Comparison of ENCODE assay signal across 8 mouse cellular contexts in the genomic region with DNA sequence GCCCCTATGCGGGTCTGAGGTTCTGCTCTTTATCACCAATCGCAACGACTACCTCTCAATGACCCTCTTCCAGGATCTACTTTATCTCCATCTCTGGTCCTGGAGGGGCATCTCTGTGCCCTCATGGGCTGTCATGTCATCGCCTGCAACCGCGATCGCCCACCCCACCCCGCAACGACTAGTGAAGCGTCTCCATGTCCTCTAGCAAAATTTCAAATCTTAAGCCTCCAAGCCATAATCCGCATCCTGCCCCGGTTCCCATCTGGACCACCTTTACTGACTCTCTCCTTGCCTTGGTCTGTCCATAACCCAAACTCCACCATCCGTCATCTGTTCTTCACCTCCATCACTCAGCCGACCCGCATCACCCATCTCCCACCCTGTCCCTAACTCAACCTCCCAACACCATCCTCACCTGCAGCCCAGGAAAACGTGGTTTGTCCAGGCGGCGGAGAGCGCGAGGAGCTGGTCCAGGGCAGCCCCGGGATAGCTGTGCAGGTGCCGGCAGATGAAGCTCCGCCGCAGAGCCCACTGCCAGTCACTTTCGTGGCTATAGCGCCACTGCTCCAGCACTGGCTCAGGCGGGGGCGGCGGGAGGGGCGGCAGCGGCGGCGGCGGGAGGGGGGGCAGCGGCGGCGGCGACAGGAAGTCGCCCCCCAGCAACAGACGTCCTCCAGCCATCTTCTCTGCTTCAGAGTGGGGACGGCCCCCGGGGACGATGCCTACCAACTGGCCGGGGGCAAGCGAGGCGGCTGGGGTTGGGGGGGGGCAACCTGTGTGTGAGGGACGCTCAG. TPM values are rescaled to one million over a fixed set of nuclear protein-coding genes. Genes with fewer than 3 reads are reported as not detected.
A peak's percentile ranks its signal among the peaks of the same experiment; 100 is the strongest.
DNase-seq lines count a peak whose midpoint lies in the region; ATAC-seq and TF ChIP-seq lines count a peak whose summit lies in the region.

Gene Nkrf (minus strand): TSS at position 579 of the 794 bp plus-strand sequence.

- H3K9me3 ChIP-seq in forebrain, embryonic 14.5 days (replicated peaks; ENCODE audit: control insufficient read depth, low read length), result no peaks in the 10 kb centered on the region
- no peaks in the 10 kb centered on the region for H3K9me3 ChIP-seq in hindbrain, postnatal 0 days (ENCODE audit: low read length)
- H3K9me3 ChIP-seq in limb, embryonic 11.5 days (ENCODE audit: control insufficient read depth, low read length), result no peaks in the 10 kb centered on the region
- H3K9me3 ChIP-seq in midbrain, postnatal 0 days (ENCODE audit: low read length), result no peaks in the 10 kb centered on the region

- peak within 1 kb of the TSS; percentile 50 for H3K4me3 ChIP-seq in forebrain, embryonic 14.5 days (ENCODE audit: low read depth, low read length)
- H3K4me3 ChIP-seq in hindbrain, postnatal 0 days (ENCODE audit: low read length), result peak within 1 kb of the TSS; percentile 51
- peak within 1 kb of the TSS; percentile 45 for H3K4me3 ChIP-seq in limb, embryonic 11.5 days (ENCODE audit: low read depth, low read length)
- H3K4me3 ChIP-seq in midbrain, postnatal 0 days (ENCODE audit: low read depth, low read length), result peak within 1 kb of the TSS; percentile 56

- 33% methylated on average over 44 of the region's 47 CpGs for WGBS in forebrain, embryonic 14.5 days
- 34% methylated on average over 44 of the region's 47 CpGs for WGBS in hindbrain, postnatal 0 days
- 18% methylated on average over 38 of the region's 47 CpGs for WGBS in limb, embryonic 11.5 days
- 20% methylated on average over 34 of the region's 47 CpGs for WGBS in midbrain, postnatal 0 days

- no peaks in the 10 kb centered on the region for H3K36me3 ChIP-seq in forebrain, embryonic 14.5 days (ENCODE audit: control insufficient read depth, insufficient read depth, low read length)
- H3K36me3 ChIP-seq in hindbrain, postnatal 0 days (ENCODE audit: insufficient read depth, low read length), result no peaks in the 10 kb centered on the region
- H3K36me3 ChIP-seq in limb, embryonic 11.5 days (ENCODE audit: control insufficient read depth, insufficient read depth, low read length), result no peaks in the 10 kb centered on the region
- H3K36me3 ChIP-seq in midbrain, postnatal 0 days (ENCODE audit: insufficient read depth, low read length), result no peaks in the 10 kb centered on the region

- no peaks in the 10 kb centered on the region for H3K27me3 ChIP-seq in forebrain, embryonic 14.5 days (replicated peaks; ENCODE audit: control insufficient read depth, insufficient read depth, low read length)
- H3K27me3 ChIP-seq in hindbrain, postnatal 0 days (ENCODE audit: insufficient read depth, low read length), result no peaks in the 10 kb centered on the region
- no peaks in the 10 kb centered on the region for H3K27me3 ChIP-seq in limb, embryonic 11.5 days (ENCODE audit: control insufficient read depth, insufficient read depth, low read length)
- no peaks in the 10 kb centered on the region for H3K27me3 ChIP-seq in midbrain, postnatal 0 days (ENCODE audit: insufficient read depth, low read length)

- peak; percentile 18 to 48 for DNase-seq in left cerebral cortex, adult 18-20 months (ENCODE audit: low spot score in 2 of 2)
- no peak for DNase-seq in left cerebral cortex, adult 11 months (ENCODE audit: low spot score)
- DNase-seq in cerebellum, adult 11 months, result peak; percentile 36
- peak; percentile 37 for DNase-seq in forebrain, embryonic 14.5 days (ENCODE audit: low spot score)
- DNase-seq in hindbrain, postnatal 0 days (ENCODE audit: low spot score), result peak; percentile 61
- DNase-seq in limb, embryonic 11.5 days (ENCODE audit: low spot score), result peak; percentile 47
- DNase-seq in midbrain, postnatal 0 days (ENCODE audit: low spot score), result peak; percentile 46
- DNase-seq in telencephalon, adult 2 months (ENCODE audit: low read depth, low spot score), result peak; percentile 13

- TF ChIP-seq CTCF in hindbrain, postnatal 0 days (IDR thresholded peaks at IDR 0.05; ENCODE audit: low read depth), result no peak
- no peak for TF ChIP-seq CTCF in midbrain, postnatal 0 days (IDR thresholded peaks at IDR 0.05)

- H3K9ac ChIP-seq in forebrain, embryonic 14.5 days (ENCODE audit: low read length), result peak within 1 kb of the TSS; percentile 74
- H3K9ac ChIP-seq in hindbrain, postnatal 0 days (replicated peaks; ENCODE audit: low read length), result peak within 1 kb of the TSS; percentile 56
- peak within 1 kb of the TSS; percentile 44 for H3K9ac ChIP-seq in limb, embryonic 11.5 days (ENCODE audit: low read length)
- peak within 1 kb of the TSS; percentile 70 for H3K9ac ChIP-seq in midbrain, postnatal 0 days (replicated peaks; ENCODE audit: low read length, poor library complexity, severe bottlenecking)

- H3K27ac ChIP-seq in forebrain, embryonic 14.5 days (ENCODE audit: low read depth, low read length), result peak within 1 kb of the TSS; percentile 72
- H3K27ac ChIP-seq in hindbrain, postnatal 0 days, result peak within 1 kb of the TSS; percentile 82
- H3K27ac ChIP-seq in limb, embryonic 11.5 days (replicated peaks; ENCODE audit: low read depth, low read length), result no peak within 1 kb of the TSS; the same call in 1 of the 2 replicates
- peak within 1 kb of the TSS; percentile 80 for H3K27ac ChIP-seq in midbrain, postnatal 0 days (ENCODE audit: low read depth, low read length)

- H3K4me1 ChIP-seq in forebrain, embryonic 14.5 days (ENCODE audit: control insufficient read depth, insufficient read depth, low read length), result no peaks in the 10 kb centered on the region
- no peaks in the 10 kb centered on the region for H3K4me1 ChIP-seq in hindbrain, postnatal 0 days (ENCODE audit: insufficient read depth, low read length)
- no peaks in the 10 kb centered on the region for H3K4me1 ChIP-seq in limb, embryonic 11.5 days (ENCODE audit: control insufficient read depth, insufficient read depth, low read length)
- no peaks in the 10 kb centered on the region for H3K4me1 ChIP-seq in midbrain, postnatal 0 days (ENCODE audit: insufficient read depth, low read length)

- ATAC-seq in forebrain, embryonic 14.5 days, result peak; percentile 81
- ATAC-seq in hindbrain, postnatal 0 days, result peak; percentile 80
- peak; percentile 38; the same call in 1 of the 2 replicates for ATAC-seq in limb, embryonic 11.5 days (ENCODE audit: insufficient number of reproducible peaks, low FRiP score, low TSS enrichment, low read depth)
- ATAC-seq in midbrain, postnatal 0 days (ENCODE audit: low FRiP score), result peak; percentile 83

- H3K4me2 ChIP-seq in forebrain, embryonic 14.5 days (ENCODE audit: low read length), result peak within 1 kb of the TSS; percentile 54
- H3K4me2 ChIP-seq in hindbrain, postnatal 0 days (ENCODE audit: low read depth, low read length), result peak within 1 kb of the TSS; percentile 56
- peak within 1 kb of the TSS; percentile 68 for H3K4me2 ChIP-seq in limb, embryonic 11.5 days (ENCODE audit: low read depth, severe bottlenecking)
- H3K4me2 ChIP-seq in midbrain, postnatal 0 days (ENCODE audit: low read depth, low read length, poor library complexity, severe bottlenecking), result peak within 1 kb of the TSS; percentile 46

RNA-seq across cellular contexts. Expression of gene Nkrf, which starts in this region (rescaled TPM):
- 10 to 100 TPM; 37.5 to 38.0 TPM for total RNA-seq in left cerebral cortex, adult 18-20 months (2021)
- polyA plus RNA-seq in forebrain, embryonic 14.5 days (2014; fragmentation: Nextera tagmentation; extraction: Ambion mirVana), result 13.1 and 16.3 TPM in 2 replicates
- total RNA-seq in hindbrain, postnatal 0 days (2014; rRNA removed), result 12.8 and 15.0 TPM in 2 replicates
- 15.3 and 15.4 TPM in 2 replicates for polyA plus RNA-seq in hindbrain, postnatal 0 days (2015; fragmentation: Nextera tagmentation; extraction: Ambion mirVana)
- 2.6 and 2.9 TPM in 2 replicates for polyA plus RNA-seq in limb, embryonic 11.5 days (2014; fragmentation: Nextera tagmentation; extraction: Ambion mirVana)
- total RNA-seq in midbrain, postnatal 0 days (2014; rRNA removed), result 23.7 and 24.0 TPM in 2 replicates
- 15.4 and 15.5 TPM in 2 replicates for polyA plus RNA-seq in midbrain, postnatal 0 days (2015; fragmentation: Nextera tagmentation; extraction: Ambion mirVana)
